Mouse (Mus musculus) gastrocnemius, postnatal 25 days (tissue): Measurements from ENCODE around the gene Fxr2. TPM values are rescaled to one million over a fixed set of nuclear protein-coding genes. Genes with fewer than 3 reads are reported as not detected.
A peak's percentile ranks its signal among the peaks of the same experiment; 100 is the strongest.

Source experiments
- DNase-seq: peaks from one replicate; pipeline ENCODE4 v3.0.0; 2022
- total RNA-seq, 2 experiments: library from RNA; stranded (reverse); gene quantifications; 1 replicate in 1 of 2; 2 replicates in 1 of 2; pipeline ENCODE4 v1.2.3; 2021

The Fxr2 gene
- total RNA-seq, 2 experiments from 2014 or later = 76.0 to 77.1 TPM

- DNase-seq = no peak
These were observed 28.6 kb downstream of the Fxr2 start for GRCm38 (mm10) chr11:69661221-69661881.

GRCm38 (mm10) chr11:69662213-69662966 is 29.6 kb downstream of the Fxr2 start, which contains the start of gene Mpdu1:
TSS of gene Mpdu1 (minus strand) at chr11:69662642.
- peak; percentile 95 for DNase-seq

GRCm38 (mm10) chr11:69662967-69663671 is 30.3 kb downstream of the Fxr2 start:
- no peak for DNase-seq

- peak; percentile 20 for DNase-seq
These were observed 31.0 kb downstream of the Fxr2 start for GRCm38 (mm10) chr11:69663795-69664194.

GRCm38 (mm10) chr11:69664841-69665240 is 32.1 kb downstream of the Fxr2 start:
- no peak for DNase-seq

GRCm38 (mm10) chr11:69665457-69665960 is 32.7 kb downstream of the Fxr2 start:
- no peak for DNase-seq

- no peak for DNase-seq
These were observed 33.3 kb downstream of the Fxr2 start, which contains the start of gene Cd68 for GRCm38 (mm10) chr11:69665961-69666664. TSS of gene Cd68 (minus strand) at chr11:69666153.

GRCm38 (mm10) chr11:69666665-69667005 is 33.8 kb downstream of the Fxr2 start:
- no peak for DNase-seq

- DNase-seq = peak; percentile 94
These were observed 38.3 kb downstream of the Fxr2 start for GRCm38 (mm10) chr11:69670786-69671725.

- DNase-seq = no peak
These were observed 38.9 kb downstream of the Fxr2 start for GRCm38 (mm10) chr11:69671726-69672124.

GRCm38 (mm10) chr11:69672211-69672706 is 39.5 kb downstream of the Fxr2 start, which contains the start of gene Eif4a1:
TSS of gene Eif4a1 (minus strand) at chr11:69672423.
- peak; percentile 100 for DNase-seq

GRCm38 (mm10) chr11:69679144-69679543 is 46.4 kb downstream of the Fxr2 start:
- no peak for DNase-seq

- DNase-seq = no peak
These were observed 47.5 kb downstream of the Fxr2 start for GRCm38 (mm10) chr11:69680136-69680855.

- peak; percentile 97 for DNase-seq
These were observed 48.8 kb downstream of the Fxr2 start, which contains the start of gene Senp3 for GRCm38 (mm10) chr11:69681314-69682208. TSS of gene Senp3 (minus strand) at chr11:69682084.

- no peak for DNase-seq
These were observed 49.5 kb downstream of the Fxr2 start for GRCm38 (mm10) chr11:69682209-69682839.

GRCm38 (mm10) chr11:69682840-69683533 is 50.2 kb downstream of the Fxr2 start:
- DNase-seq = peak; percentile 78

- no peak for DNase-seq
These were observed 50.8 kb downstream of the Fxr2 start for GRCm38 (mm10) chr11:69683576-69683975.
